16 mouse cellular contexts compared by ENCODE assay signal in the genomic region with DNA sequence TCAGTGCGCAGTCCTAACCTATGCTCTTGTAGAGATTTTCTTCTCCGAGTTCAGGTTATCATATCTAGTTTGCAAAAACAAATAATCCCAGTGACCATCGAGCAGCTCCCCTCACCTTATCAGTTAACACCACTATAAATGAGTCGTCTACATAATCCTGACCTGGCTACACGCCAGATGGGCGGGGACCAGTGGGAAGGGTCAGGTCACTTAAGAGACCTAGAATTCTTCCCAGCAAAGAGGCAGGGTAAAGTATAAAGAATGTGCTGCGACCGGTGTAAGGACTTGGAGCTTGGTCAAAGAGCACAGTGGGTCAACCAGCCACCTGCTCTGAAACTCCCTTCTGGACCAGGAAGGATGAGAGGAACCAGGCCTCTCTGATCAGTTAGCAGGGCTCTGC.
DNase-seq lines count a peak whose midpoint lies in the region; ATAC-seq and TF ChIP-seq lines count a peak whose summit lies in the region.
"Had no signal": no experiment of that assay in that cellular context is flagged by ENCODE, and none has a peak within 500 bp of the region (broad histone marks: within the 10 kb centered on the region; RNA-seq: fewer than 3 reads in every experiment).

No protein-coding gene starts in this region.

- H3K27me3 ChIP-seq in kidney, embryonic 15.5 days: no peaks in the 10 kb centered on the region
- no peaks in the 10 kb centered on the region; the same call in 1 of the 2 replicates for H3K27me3 ChIP-seq in intestine, embryonic 14.5 days (replicated peaks; ENCODE audit: control insufficient read depth, insufficient read depth, low read length)
- no peaks in the 10 kb centered on the region for H3K27me3 ChIP-seq in small intestine, adult 2 months (ENCODE audit: control insufficient read depth, insufficient read depth, low read length)
- no peaks in the 10 kb centered on the region for H3K27me3 ChIP-seq in midbrain, embryonic 13.5 days
- H3K27me3 ChIP-seq: limb, embryonic 12.5 days; neural tube, embryonic 12.5 days had no signal

- no peak overlapping the region for H3K27ac ChIP-seq in kidney, embryonic 15.5 days
- no peak overlapping the region for H3K27ac ChIP-seq in intestine, embryonic 14.5 days (ENCODE audit: low read depth)
- peak overlapping the region; percentile 76 for H3K27ac ChIP-seq in small intestine, adult 2 months (ENCODE audit: insufficient read depth, low read depth, low read length)
- H3K27ac ChIP-seq in midbrain, embryonic 13.5 days: no peak overlapping the region
- H3K27ac ChIP-seq: embryonic facial prominence, embryonic 10.5 days; limb, embryonic 12.5 days; neural tube, embryonic 12.5 days had no signal

- WGBS in kidney, embryonic 15.5 days: 51% methylated on average over 8 of the region's 8 CpGs
- 47% methylated on average over 8 of the region's 8 CpGs for WGBS in intestine, embryonic 14.5 days
- 18% methylated on average over 8 of the region's 8 CpGs for WGBS in small intestine, adult 2 months
- WGBS in midbrain, embryonic 13.5 days: 73% methylated on average over 8 of the region's 8 CpGs

- H3K4me3 ChIP-seq in kidney, embryonic 15.5 days (replicated peaks): no peak overlapping the region
- no peak overlapping the region for H3K4me3 ChIP-seq in intestine, embryonic 14.5 days (ENCODE audit: low read depth, low read length)
- no peak overlapping the region for H3K4me3 ChIP-seq in small intestine, adult 2 months (ENCODE audit: low read depth, low read length)
- no peak overlapping the region for H3K4me3 ChIP-seq in midbrain, embryonic 13.5 days (replicated peaks)
- H3K4me3 ChIP-seq: embryonic facial prominence, embryonic 10.5 days; limb, embryonic 12.5 days; neural tube, embryonic 12.5 days had no signal

- DNase-seq in kidney, adult 18-20 months: peak; percentile 70
- DNase-seq in intestine, embryonic 14.5 days (ENCODE audit: low spot score): peak; percentile 68
- DNase-seq in kidney, postnatal 14 days: peak; percentile 73
- no peak for DNase-seq in thymus, postnatal 0 days (ENCODE audit: low spot score)
- no peak for DNase-seq in adrenal gland, postnatal 14 days
- DNase-seq: adrenal gland, adult 2 months; cerebellum, adult 9-10 months; gastrocnemius, postnatal 10 days; heart, postnatal 14 days; thymus, adult 18-20 months had no signal

- no peak overlapping the region for H3K4me2 ChIP-seq in kidney, embryonic 15.5 days
- no peak overlapping the region for H3K4me2 ChIP-seq in intestine, embryonic 14.5 days (ENCODE audit: low read length)
- H3K4me2 ChIP-seq in midbrain, embryonic 13.5 days (replicated peaks): no peak overlapping the region
- H3K4me2 ChIP-seq: limb, embryonic 12.5 days; neural tube, embryonic 12.5 days had no signal

- TF ChIP-seq CTCF in small intestine, adult 2 months (IDR thresholded peaks at IDR 0.05; ENCODE audit: extremely low read depth, insufficient read length, insufficient replicate concordance, low read depth, low read length): no peak

- no peaks in the 10 kb centered on the region for H3K9me3 ChIP-seq in kidney, embryonic 15.5 days (replicated peaks)
- no peaks in the 10 kb centered on the region for H3K9me3 ChIP-seq in intestine, embryonic 14.5 days (ENCODE audit: control insufficient read depth, low read length)
- H3K9me3 ChIP-seq in midbrain, embryonic 13.5 days: no peaks in the 10 kb centered on the region
- H3K9me3 ChIP-seq: embryonic facial prominence, embryonic 10.5 days; limb, embryonic 12.5 days; neural tube, embryonic 12.5 days had no signal

- H3K9ac ChIP-seq in kidney, embryonic 15.5 days: no peak overlapping the region
- H3K9ac ChIP-seq in intestine, embryonic 14.5 days (ENCODE audit: low read length): no peak overlapping the region
- no peak overlapping the region for H3K9ac ChIP-seq in midbrain, embryonic 13.5 days (replicated peaks)
- H3K9ac ChIP-seq: limb, embryonic 12.5 days; neural tube, embryonic 12.5 days had no signal

- ATAC-seq in kidney, embryonic 15.5 days (replicated peaks; ENCODE audit: low FRiP score): no peak; the same call in 1 of the 2 replicates
- ATAC-seq in intestine, embryonic 14.5 days (replicated peaks; ENCODE audit: low FRiP score, low TSS enrichment, low read depth): peak; percentile 55; the same call in 1 of the 2 replicates
- ATAC-seq in midbrain, embryonic 13.5 days: no peak

- no peak for TF ChIP-seq POLR2A in small intestine, adult 2 months (IDR thresholded peaks at IDR 0.05; ENCODE audit: low read depth, low read length)

- peaks cover 10% of the 10 kb centered on the region for H3K4me1 ChIP-seq in kidney, embryonic 15.5 days
- H3K4me1 ChIP-seq in intestine, embryonic 14.5 days (replicated peaks; ENCODE audit: control insufficient read depth, insufficient read depth, low read length): no peaks in the 10 kb centered on the region
- peaks cover 18% of the 10 kb centered on the region; the same call in 1 of the 2 replicates for H3K4me1 ChIP-seq in small intestine, adult 2 months (ENCODE audit: control insufficient read depth, insufficient read depth, insufficient read length, low read length)
- no peaks in the 10 kb centered on the region for H3K4me1 ChIP-seq in midbrain, embryonic 13.5 days (replicated peaks)
- H3K4me1 ChIP-seq: embryonic facial prominence, embryonic 10.5 days had no signal

- H3K36me3 ChIP-seq in kidney, embryonic 15.5 days: no peaks in the 10 kb centered on the region
- H3K36me3 ChIP-seq in intestine, embryonic 14.5 days (ENCODE audit: control insufficient read depth, insufficient read depth, low read length): no peaks in the 10 kb centered on the region
- no peaks in the 10 kb centered on the region for H3K36me3 ChIP-seq in small intestine, adult 2 months (ENCODE audit: control insufficient read depth, insufficient read depth, low read length)
- H3K36me3 ChIP-seq in midbrain, embryonic 13.5 days: no peaks in the 10 kb centered on the region
- H3K36me3 ChIP-seq: embryonic facial prominence, embryonic 10.5 days; limb, embryonic 12.5 days; neural tube, embryonic 12.5 days had no signal

Comparison
In these comparisons a context has a peak if more than half of its experiments do, and no peak if none do; other contexts are left out.
1. DNase-seq: peak in kidney, adult 18-20 months (single experiment), intestine, embryonic 14.5 days (single experiment) and kidney, postnatal 14 days (single experiment); none in thymus, postnatal 0 days (single experiment) and adrenal gland, postnatal 14 days (single experiment).